Mouse (Mus musculus): ENCODE measurements around the gene Pard3.
"Not testable (repeated sequence)": the region's sequence is repeated elsewhere in the genome, so short reads cannot be mapped to it uniquely, and the experiment has no call there.

Gene Pard3

DNA sequence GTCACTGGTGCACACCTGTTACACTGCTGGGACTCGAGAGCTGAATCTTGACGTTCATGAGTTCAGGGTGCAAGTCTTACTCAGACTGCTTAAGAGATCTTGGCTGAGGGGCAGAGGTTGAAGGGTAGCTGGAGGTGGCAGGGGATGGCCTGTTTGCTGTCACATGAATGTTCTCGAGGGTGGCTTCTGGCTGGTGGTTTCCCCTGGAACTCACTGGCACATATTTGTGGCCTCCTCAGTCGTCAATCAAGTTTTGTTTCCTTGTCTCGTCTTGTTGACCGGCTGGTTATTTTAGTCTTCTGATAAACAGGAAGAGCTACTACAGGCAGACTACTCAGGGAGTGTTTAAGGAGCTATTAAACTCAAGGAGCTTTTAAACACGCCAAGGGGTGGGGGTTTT lies 79.9 kb downstream of the Pard3 start:
- peak; percentile 52 to 57 for DNase-seq

DNA sequence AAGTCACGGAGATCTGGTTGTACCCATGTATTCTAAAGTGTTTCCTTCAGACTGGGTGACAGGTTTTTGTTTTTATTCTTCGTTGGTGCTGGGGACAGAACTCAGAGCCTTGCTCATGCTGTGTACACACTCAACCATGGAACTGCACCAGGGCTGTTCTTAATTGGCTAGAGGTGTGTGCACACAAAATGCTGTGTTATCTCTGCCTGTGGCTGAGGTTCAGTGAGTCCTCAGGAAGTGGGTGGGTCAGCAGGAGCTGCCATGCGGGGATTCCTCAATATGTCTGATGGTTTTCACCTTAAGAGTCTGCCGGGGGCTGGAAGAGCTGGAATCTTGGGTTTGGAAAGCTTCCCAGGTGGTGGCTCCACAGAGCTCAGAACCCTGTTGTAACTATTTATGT lies 80.9 kb downstream of the Pard3 start:
- DNase-seq = no peak

DNA sequence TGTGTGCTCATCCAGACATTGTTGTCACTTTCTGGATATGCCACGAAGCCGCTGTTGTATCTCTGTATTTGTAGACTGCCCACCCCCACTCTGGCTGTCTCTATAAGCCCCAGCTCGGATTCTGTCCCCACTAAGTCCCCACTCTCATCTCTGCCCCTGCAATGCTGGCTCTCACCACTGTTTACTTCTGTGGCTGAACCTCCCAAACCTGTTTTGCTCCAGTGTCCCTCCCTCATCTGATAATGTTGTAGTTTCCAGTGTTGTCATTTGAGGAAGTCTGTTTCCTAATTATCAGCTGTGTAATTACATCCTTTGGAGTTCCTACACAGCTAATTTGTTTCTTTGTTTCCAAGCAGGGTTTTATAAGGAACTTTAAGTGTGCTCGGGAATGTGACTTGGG lies 81.4 kb downstream of the Pard3 start:
- DNase-seq = peak; percentile 26 to 52

DNA sequence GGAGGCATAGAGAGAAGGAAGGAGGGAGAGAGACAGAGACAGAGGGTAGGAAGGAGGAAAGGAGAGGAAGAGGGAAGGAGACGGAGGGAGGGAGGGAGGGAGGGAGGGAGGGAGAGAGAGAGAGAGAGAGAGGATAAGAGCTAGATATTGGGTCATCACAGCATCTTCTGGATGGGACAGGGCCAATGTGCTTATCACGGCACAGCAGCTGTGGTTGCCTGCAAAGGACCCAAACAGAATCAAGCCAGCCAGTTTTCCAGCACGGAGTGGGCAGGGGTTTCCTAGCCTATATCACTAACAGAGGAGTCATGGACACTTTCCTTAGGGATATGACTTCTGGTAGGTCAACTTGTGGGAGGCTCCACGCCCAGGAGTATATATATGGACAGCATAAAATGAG lies 82.4 kb downstream of the Pard3 start:
- DNase-seq = no peak

DNA sequence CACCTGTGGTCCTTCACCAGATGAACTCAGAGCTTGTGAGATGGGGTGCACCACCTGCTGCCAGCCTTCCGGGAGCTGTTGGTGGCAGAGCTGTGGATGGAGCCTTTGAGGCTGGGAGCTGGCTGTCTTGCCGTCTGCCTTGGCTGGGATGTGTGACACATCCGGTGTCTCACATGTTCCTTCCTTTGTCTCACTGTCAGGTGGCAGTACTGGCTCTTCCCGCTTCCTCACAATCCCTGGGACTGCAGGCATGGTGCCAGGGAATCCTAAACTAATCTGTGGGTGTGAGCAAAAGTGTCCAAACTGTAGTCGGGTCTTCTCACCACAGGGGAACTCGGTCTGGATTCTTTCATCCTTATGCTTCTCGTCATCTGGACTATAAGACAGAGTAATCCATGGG lies 85.1 kb downstream of the Pard3 start:
- no peak for DNase-seq

DNA sequence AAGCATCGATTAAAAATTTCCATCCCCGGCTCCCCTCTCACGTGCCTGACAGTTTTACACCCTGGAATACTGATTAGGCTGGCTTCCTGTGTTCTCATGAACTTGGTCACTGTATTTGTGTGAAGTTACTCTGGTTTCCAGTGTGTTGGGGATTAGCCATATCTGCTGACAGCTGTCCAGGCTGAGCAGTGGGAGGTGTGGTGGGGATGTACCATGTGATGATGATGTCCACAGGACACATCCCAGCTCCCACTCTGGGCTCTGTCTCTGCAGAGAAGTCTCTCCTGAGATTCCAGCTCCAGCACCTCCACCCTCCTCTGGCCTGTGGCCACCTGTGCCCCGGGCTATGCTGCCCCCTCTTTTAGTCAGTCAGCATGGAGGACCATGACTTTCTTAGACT lies 87.0 kb downstream of the Pard3 start:
- DNase-seq = no peak

DNA sequence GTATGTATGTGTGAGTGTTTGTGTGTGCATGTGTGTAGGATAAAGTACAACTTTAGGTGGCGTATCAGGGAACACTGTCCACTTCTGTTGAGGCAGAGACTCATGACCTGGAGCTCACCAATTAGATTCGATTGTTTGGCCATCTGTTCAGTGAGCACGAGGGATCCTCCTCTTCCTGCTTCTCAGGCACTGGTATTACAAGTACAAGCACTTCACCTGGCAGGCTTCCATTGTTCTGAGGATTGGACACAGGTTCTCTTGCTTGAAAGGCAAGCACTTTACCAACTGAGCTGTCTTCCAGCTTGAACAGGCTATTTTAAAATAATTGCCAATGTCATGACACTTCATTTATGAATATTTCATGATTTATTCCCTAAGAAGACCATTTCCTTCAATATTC lies 88.0 kb downstream of the Pard3 start:
- peak; percentile 43 to 70 for DNase-seq

DNA sequence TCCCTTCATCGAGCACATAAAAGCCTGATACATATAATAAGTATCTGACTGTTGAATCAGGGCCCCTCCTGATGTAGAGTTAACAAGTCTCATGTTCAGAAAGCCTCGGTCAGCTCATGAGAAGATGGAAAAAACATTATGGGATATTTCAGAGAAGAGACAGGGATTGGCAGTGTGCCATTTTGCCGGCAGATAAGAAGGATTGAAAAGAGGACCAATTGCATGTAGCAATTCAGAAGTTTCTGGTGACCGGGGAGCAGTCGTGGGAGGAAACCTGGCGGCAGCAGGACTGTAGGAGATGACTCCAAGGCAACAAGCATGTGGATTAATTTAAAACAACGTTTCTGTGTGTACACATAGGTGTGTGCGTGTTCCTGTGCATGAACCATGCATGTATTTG lies 93.4 kb downstream of the Pard3 start:
- DNase-seq = no peak

DNA sequence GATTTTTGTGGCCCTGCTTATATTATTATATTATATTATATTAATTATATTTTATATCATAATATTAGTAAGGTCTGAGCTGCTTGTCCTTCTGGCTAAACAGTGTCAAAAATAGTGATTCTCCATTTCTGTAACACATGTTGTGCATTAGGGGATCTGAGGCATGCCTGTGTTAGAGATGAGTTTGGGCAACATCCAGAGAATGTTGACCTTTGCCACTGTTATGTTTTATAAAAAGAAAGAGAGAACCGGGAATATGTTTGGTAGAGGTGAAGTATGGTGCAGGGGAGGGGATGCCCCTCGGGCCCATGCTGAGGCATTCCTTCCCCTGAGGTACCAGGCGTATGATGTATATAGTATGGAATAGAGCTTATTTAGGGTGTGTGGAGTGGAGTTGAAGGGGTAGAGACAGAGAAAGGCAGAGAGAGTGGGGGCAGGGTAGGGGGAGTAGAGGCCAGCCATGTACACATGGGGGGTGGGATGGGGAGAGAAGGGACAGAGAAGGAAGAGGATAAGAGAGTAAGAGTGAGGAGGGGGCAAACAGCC lies 95.8 kb downstream of the Pard3 start:
- no peak for DNase-seq

DNA sequence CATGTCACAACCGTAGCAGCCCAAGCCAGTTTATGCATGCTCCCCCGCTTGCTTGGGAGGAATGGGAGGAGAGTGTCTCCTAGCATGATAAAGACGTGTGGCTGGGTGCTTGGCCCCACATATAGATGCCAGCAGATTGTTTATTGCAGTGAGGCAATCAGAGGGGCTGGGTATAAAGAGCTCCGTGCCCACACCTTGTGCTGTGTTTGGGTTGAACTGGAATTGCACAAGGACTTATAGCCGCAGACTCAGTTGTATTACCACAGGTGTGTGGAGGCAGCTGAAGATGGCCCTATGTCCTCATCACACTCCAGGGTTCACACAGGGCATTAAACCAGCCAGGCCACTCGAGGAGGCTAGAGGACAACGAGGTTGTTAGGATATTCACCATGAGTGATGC lies 98.2 kb downstream of the Pard3 start:
- DNase-seq = no peak

DNA sequence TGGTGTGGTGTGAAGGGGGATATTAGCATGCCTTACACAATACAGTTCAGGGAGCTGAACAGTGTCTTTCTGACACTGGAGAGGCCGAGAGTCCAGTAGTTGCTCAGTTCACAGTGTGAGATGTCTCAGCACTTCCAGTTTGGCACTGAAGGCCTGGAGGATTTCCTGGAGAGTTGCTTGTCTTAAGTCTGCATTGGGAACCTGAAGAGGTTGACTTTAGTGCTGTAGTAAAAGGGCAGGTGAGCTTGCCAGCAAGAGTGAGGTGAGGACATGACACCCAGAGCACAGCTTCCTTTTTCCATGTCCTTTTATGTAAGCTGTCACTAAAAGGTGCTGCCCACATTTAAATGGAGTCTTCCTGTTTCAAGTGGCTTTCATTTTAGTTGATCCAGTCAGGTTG lies 99.1 kb downstream of the Pard3 start:
- no peak for DNase-seq

DNA sequence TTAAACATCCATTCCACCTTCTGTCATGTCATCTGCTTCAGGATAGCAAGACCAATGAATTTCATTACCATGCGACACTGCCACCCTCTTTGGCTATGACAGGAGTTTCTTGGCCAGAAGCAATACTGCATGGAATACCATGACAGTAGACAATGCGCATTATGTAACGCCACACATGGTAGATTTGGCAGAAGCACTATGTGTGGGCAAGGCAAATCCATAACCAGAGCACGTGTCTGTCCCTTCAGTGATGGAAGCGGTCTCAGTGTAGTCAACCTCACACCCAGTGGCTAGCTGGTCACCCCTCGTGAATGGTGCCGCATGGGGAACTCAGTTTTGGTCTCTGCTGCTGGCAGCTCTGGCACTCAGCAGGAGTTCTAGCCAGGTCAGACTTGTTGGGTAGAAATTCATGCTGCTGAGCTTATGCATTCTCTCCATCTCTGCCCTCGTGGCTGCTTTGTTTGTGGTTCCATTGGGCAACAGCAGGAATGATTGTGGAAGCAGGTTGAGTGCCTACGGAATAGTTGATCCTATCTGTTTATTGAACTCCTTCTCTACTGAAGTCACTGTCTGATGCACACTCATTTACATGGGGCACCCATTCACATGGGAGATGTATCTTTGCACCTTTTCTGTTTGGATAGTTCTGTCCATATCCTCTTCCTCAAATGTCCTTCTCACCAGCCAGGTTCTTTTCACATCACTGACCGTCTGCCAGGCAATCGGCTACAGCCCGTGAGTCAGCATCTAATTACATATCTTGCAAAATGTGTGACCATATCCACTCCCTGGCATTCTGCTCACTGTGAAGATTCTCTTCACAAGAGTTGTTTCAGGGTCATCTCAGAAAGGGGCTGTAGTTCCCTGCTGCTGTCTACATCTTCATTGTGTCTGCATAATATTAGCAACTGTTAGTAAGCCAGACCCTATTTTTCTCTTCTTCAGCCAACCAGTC lies 100.9 kb downstream of the Pard3 start:
- DNase-seq = no peak

DNA sequence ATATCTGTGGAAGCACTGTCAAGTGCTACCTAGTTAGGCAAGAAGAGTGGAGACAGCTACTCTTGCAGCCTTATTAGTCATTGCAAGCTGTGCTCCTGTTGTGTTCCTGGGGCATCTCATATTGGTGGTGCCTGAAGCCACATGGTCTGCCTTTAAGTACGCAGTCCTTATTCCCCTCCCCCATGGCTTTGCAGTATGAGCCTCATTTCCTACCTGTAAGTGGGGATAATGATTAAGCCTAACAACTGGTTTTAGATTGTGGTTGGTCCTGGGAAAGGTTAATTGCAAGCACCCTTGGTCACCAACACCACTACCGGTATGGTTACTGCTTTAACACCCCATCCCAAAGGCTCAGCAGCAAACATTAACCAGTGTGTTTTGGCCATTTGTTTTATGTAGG lies 104.8 kb downstream of the Pard3 start:
- no peak for DNase-seq

DNA sequence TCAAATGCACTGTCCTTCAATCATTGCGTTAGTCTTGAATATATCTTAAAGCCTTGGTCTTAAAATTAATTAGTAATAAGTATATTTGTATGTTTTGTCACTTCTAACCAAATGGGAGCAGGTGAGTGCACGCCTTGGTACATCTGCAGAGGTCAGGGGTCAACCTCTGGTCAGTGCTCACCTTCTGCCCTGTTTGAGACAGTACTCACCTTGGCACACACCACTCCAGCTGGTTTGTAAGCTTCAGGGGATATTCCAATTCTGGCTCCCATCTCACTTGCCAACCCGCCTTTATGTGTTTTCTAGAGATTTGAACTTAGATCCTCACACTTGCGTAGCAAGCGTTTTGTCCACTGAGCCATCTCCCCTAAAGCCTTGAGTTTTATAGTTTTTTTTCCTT lies 105.7 kb downstream of the Pard3 start:
- no peak for DNase-seq

DNA sequence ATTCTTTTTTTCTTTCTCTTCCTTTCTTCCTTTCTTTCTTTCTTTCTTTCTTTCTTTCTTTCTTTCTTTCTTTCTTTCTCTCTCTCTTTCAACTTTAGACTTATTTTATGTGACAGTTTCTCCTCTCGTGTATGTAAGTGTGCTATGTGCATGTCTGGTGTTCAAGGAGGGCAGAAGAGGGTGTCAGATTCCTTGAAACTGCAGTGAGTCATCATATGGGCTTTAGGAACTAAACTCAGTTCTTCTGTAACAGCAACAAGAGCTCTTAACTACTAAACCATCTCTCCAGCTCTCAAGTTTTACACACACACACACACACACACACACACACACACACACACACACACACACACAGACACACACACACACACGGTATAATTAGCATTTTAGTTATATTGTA lies 106.7 kb downstream of the Pard3 start:
- DNase-seq = not testable (repeated sequence)

DNA sequence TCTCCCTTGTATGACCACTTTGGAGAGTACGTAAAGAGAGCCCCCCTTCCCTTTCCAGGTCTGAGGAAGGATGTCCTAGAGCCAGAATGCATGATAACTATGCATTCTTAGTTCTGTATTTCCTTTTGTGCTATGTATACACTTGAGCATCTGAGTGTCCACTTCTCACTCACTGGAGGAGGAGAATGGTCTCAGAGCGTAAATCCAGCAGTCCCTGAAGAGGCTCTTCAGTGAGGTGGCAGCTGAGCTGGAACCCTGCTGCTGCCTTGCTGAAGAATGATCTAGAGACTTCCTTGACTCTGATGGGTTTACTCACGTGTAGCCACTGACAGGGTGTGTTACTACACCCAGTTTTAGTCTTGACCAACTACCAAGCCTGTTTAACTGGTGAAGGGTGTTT lies 107.2 kb downstream of the Pard3 start:
- DNase-seq = peak in 1 of 2 experiments; percentile 37

DNA sequence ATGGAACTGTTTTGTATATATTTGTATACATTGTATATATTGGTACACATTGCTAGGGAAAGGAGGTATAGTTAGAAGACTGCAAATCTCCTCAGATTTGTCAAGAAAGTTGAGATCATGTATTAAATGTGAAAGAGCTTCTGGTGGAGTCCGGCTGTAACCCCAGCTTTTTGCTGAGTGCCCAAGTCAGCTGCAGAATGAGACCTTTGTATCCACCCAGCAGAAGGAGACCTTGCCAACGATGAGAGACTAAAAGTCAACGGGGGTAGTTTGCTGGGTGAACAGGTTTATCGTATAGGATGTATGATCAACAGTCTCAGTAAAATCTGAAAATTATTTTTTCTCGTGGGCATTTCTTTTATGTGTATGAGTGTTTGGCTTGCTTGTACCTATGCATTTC lies 109.8 kb downstream of the Pard3 start:
- no peak for DNase-seq

DNA sequence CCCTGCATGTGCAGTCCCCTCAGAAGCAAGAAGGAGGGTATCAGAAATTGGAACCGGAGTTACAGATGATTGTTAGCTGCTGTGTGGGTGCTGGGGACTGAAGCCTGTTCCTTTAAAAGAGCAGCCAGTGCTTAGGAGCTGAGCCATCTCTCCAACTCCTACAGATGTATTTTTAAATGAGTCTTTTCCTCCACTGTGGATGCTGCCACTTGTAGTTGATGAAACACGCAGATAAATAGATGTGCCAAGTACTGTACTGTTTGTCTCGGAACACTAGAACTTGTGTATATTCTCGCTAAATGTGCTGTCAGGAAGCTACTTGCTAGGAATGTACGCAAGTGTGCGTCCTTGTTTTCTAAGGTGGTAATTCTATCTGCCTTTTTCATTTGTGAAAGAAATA lies 110.7 kb downstream of the Pard3 start:
- DNase-seq = no peak

DNA sequence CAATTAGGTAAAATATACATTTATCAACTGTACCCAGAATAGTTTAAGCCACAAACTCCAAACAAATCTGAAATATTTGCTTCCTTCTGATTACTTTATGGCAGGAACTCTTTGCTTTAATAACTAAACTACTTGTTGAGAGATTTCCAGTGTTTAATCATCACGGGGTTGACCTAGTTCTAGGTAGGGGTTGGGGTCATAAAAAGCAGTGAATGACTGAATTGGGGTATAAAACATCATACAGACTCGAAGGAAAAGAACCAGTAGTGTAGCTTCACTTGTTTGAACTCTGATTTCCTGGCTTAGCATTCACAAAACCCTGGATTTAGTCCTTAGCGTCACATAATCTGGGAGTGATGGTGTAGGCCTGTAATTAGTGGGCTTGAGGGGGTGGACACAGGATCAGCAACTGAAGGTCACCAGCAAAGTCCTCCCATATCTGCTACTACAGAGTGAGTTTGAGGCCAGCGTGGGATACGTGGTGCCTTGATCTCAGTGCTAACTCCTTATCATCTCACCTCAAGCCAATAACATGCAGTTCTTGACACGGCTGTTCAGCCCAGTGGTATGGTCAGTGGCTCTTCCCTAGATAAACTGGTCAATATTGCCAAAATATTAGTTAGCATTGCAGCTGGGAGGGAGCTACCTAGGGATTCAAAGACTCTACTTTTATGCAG lies 111.6 kb downstream of the Pard3 start:
- no peak for DNase-seq

DNA sequence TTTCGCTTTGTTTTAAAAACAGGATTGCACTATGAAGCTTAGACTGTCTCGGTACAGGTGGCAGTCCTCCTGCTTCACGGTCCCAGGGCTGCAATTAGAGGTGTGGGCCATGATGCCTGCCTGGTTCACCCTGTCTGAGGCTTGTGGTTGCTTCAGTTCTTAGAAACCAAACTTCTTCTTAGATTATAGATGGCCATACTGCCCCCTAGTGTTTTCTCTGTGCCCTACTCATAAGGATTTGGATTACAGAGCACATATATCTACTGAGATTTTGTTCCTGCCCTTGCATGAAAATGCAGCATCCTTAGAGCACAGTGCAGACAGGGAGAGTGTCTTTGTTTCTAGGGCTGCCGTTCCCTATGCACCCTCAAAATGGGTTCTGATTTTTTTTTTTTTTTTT lies 114.9 kb downstream of the Pard3 start:
- DNase-seq = peak in 1 of 2 experiments; percentile 54

DNA sequence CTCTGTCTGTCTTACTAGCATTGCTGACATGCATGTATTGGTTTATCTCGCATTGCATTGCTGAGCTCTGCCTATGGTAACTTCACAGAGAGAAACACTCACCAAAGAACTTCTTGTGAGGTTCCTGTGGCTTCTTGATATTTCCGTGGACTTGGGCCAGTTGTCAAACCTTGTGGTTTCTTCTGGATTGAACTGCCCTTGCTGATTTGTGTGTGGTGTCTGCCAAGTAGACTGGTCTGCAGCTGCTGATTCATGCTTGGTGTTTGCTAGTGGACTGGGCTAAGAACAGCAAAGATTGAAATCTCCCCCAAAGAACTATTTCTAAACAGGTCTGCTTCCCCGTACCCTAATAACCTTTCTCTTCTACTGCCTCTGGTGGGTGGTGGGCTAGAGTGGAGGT lies 117.6 kb downstream of the Pard3 start:
- DNase-seq = no peak

DNA sequence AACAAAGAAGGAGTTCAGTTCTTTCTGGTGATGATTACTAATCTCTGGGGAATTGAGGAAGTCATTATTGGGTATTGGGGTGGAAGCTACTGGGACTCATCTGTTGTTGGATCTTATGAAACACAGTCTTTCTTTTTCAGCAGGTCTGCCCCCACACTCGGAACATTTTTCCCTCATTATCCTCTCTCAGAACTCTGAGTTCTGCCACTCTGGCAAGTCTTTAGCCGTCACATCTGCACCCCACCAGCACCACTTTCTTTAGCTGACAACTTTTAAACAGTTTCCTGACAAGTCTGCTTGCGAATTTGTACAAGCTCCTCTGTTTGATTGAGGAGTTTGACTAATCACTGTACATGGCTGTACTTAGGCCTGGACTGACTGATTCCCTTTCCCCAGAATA lies 118.4 kb downstream of the Pard3 start:
- DNase-seq = no peak

DNA sequence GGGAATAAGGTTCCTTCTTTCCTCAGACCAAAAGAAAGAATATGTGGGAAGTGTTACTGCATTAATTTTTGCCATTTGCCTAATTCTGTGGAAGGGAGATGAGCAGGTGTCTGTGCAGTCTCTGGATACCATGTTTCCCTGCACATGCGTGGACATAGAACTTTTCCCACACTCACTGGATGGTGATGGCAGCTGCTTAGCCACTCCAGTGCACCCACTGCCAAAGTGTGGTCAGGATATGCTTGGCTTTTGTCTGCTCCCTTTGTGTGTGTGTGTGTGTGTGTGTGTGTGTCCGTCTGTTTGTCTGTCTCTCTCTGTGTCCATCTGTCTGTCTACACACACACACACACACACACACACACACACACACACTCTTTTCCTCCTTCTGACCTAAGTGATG lies 119.8 kb downstream of the Pard3 start:
- DNase-seq = no peak

DNA sequence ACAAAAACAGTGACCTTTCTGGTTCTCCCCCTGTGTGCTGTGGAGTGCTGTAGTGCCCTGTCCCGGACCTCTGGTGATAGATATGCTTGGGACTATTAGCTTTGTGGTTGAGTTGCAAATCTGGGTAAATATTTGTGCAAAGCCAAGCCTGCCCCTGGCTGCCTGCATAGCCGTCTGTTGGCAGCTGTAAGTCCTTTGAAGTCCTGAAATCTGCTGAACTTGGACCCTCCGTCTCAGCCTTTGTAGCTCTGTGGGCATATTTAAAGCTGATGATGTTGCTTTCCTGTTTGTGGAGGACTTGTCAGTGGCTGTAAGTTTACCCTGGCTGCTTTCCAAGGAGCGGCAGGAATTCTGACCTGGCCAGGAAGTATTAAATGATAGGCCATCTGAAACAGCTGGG lies 120.3 kb downstream of the Pard3 start:
- peak; percentile 31 to 58 for DNase-seq
